ENCODE assay signal across 12 mouse cellular contexts in genomic region chr8:122654768-122655167, GRCm38 (mm10). TPM values are rescaled to one million over a fixed set of nuclear protein-coding genes. Genes with fewer than 3 reads are reported as not detected.
DNase-seq lines count a peak whose midpoint lies in the region; ATAC-seq lines count a peak whose summit lies in the region.
"Had no signal": no experiment of that assay in that cellular context is flagged by ENCODE, and none has a peak within 500 bp of the region (broad histone marks: within the 10 kb centered on the region; RNA-seq: fewer than 3 reads in every experiment).

No protein-coding gene starts in this region.

- DNase-seq in neural tube, embryonic 10.5 days (ENCODE audit: extremely low spot score, low spot score): peak; percentile 29
- DNase-seq in heart, postnatal 25 days (ENCODE audit: low spot score): peak; percentile 71
- peak; percentile 80 to 87 for DNase-seq in lung, adult 18-20 months
- peak; percentile 29 for DNase-seq in testis, postnatal 14 days (ENCODE audit: low spot score)
- no peak for DNase-seq in adipocyte (ENCODE audit: low spot score)
- no peak for DNase-seq in right cerebral cortex, postnatal 14 days
- DNase-seq: cerebellum, adult 8-10 months had no signal

- no peak overlapping the region for H3K9ac ChIP-seq in neural tube, embryonic 15.5 days (replicated peaks)

- H3K4me2 ChIP-seq in neural tube, embryonic 15.5 days: no peak overlapping the region

- H3K9me3 ChIP-seq in neural tube, embryonic 15.5 days (replicated peaks): no peaks in the 10 kb centered on the region

- H3K27ac ChIP-seq in neural tube, embryonic 15.5 days (replicated peaks): no peak overlapping the region; the same call in 1 of the 2 replicates
- H3K27ac ChIP-seq: macrophage had no signal

- intact Hi-C loops in heart, postnatal 25 days (cut with DNase I): no loop called here

- peaks cover 54% of the 10 kb centered on the region for H3K4me1 ChIP-seq in neural tube, embryonic 15.5 days

- no peak for ATAC-seq in neural tube, embryonic 15.5 days (ENCODE audit: low FRiP score)
- ATAC-seq: Patski had no signal

- no peak overlapping the region for H3K4me3 ChIP-seq in neural tube, embryonic 15.5 days (replicated peaks)

- peaks cover 2% of the 10 kb centered on the region; the same call in 1 of the 2 replicates for H3K36me3 ChIP-seq in neural tube, embryonic 15.5 days

- 52% methylated on average over 7 of the region's 7 CpGs for WGBS in neural tube, embryonic 15.5 days

- H3K27me3 ChIP-seq in neural tube, embryonic 15.5 days (replicated peaks): no peaks in the 10 kb centered on the region
- H3K27me3 ChIP-seq: Patski had no signal

RNA-seq across cellular contexts. Expression of gene Pabpn1l, which starts 32.2 kb away (rescaled TPM):
- polyA plus RNA-seq in neural tube, embryonic 15.5 days (2015; fragmentation: Nextera tagmentation; extraction: Ambion mirVana): 0.14 TPM in 1 of 2 replicates, not detected in the other
- not detected for total RNA-seq in heart, postnatal 25 days (2021)
- total RNA-seq: layer of hippocampus, postnatal 10 days had no signal
- polyA plus RNA-seq: macrophage; neural tube, embryonic 14.5 days had no signal

RNA-seq across cellular contexts. Expression of gene Trappc2l, which starts 43.3 kb away (rescaled TPM):
- 103 and 113 TPM in 2 replicates for polyA plus RNA-seq in neural tube, embryonic 15.5 days (2015; fragmentation: Nextera tagmentation; extraction: Ambion mirVana)
- total RNA-seq in heart, postnatal 25 days (2021): 10 to 100 TPM; 58.4 to 62.8 TPM

RNA-seq across cellular contexts. Expression of gene Galns, which starts 43.5 kb away (rescaled TPM):
- 6.7 and 9.5 TPM in 2 replicates for polyA plus RNA-seq in neural tube, embryonic 15.5 days (2015; fragmentation: Nextera tagmentation; extraction: Ambion mirVana)
- total RNA-seq in heart, postnatal 25 days (2021): 1 to 10 TPM; 2.9 to 3.4 TPM

RNA-seq across cellular contexts. Expression of gene Cbfa2t3, which starts 44.1 kb away (rescaled TPM):
- 14.4 and 16.8 TPM in 2 replicates for polyA plus RNA-seq in neural tube, embryonic 15.5 days (2015; fragmentation: Nextera tagmentation; extraction: Ambion mirVana)
- 10 to 100 TPM; 18.5 to 25.3 TPM for total RNA-seq in heart, postnatal 25 days (2021)

Comparison
In these comparisons a context has a peak if more than half of its experiments do, and no peak if none do; other contexts are left out.
1. DNase-seq: peak in neural tube, embryonic 10.5 days (single experiment), heart, postnatal 25 days (single experiment), lung, adult 18-20 months (2 of 2) and testis, postnatal 14 days (single experiment); none in adipocyte (single experiment) and right cerebral cortex, postnatal 14 days (single experiment).